Mouse (Mus musculus): Measurements from ENCODE around the gene Tceal5. TPM values are rescaled to one million over a fixed set of nuclear protein-coding genes. Genes with fewer than 3 reads are reported as not detected.

The Tceal5 gene
- polyA plus RNA-seq (2015; fragmentation: Nextera tagmentation; extraction: Ambion mirVana) = 2.8 and 3.2 TPM in 2 replicates

DNA sequence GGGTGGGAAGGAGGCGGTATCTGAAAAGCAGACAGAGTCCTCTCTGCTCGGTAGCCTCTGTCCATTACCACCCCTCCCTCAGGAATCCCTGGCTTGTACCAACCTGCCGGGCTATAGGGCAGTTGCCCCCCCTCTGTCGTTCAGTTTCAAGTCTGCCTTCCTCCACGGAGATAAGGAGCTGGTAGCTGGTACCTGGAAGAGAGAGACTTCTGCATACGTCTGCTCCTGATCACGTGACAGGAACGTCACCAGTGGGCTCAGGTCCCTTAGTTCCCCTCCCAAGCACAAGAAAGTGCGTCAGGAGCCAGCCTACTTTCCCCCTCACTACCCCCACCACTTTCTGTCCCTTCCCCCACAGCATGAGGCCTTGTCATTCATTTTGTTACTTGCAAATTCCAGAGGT is at the start of gene Tceal5:
Gene Tceal5 (minus strand): TSS at position 213 of the 403 bp plus-strand sequence.
- Histone ChIP-seq H3K4me1 (ENCODE audit: insufficient read depth, low read length) (no peaks in the 10 kb centered on the region), H3K27me3 (ENCODE audit: insufficient read depth, low read length) (peaks cover 9% of the 10 kb centered on the region), H3K4me3 (ENCODE audit: low read length) (peak within 1 kb of the TSS; percentile 42), H3K36me3 (ENCODE audit: insufficient read depth, low read length) (no peaks in the 10 kb centered on the region), H3K9ac (replicated peaks; ENCODE audit: low read length) (0 out of 2 replicates have a peak within 1 kb of the TSS, but pooled peaks have one; percentile 38), H3K4me2 (replicated peaks; ENCODE audit: low read depth, low read length) (peak within 1 kb of the TSS; percentile 56), H3K27ac (ENCODE audit: low read length) (no peak within 1 kb of the TSS), H3K9me3 (ENCODE audit: low read length) (no peaks in the 10 kb centered on the region)
- WGBS = 31% methylated on average over 9 of the region's 9 CpGs
- ATAC-seq (ENCODE audit: low FRiP score, low TSS enrichment) = peak; percentile 54; the same call in 1 of the 2 replicates

DNA sequence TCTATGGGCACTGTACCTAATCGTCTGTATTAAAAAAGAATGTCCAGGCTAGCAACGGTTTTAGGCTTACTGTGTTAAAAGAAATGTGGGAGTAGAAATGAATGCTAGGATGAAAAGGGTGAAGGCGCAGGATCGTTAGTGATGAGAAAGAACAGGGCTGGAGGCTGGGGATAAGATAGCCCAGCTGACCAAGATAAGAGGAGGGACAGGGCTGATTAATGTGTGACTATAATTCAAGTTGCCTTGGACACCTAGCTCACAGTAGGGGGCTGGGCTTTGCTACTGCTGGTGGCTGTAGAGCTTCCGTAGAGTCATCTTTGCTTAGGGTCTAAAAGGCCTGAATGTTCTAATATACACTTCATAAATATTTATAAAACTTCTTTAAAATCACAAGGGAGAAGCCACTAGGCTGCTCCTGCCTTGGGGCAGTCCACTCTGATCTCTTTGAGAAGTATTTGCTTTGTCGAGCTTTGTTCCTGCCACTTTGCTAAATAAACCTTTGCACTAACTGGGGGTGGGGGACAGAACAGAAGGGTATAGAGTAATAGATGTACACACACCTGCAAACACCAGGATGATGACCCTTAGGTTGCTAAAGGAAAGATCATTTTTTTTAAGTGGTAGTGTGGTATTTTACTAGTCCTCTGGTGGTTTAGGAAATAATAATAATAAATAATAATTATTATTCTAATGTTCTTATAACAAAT is 48.5 kb upstream of the Tceal5 start:
- Histone ChIP-seq H3K27ac (ENCODE audit: low read length) (no peak overlapping the region), H3K9me3 (ENCODE audit: low read length) (no peaks in the 10 kb centered on the region), H3K4me2 (replicated peaks; ENCODE audit: low read depth, low read length) (no peak overlapping the region), H3K27me3 (ENCODE audit: insufficient read depth, low read length) (peaks cover 5% of the 10 kb centered on the region; the same call in 1 of the 2 replicates), H3K36me3 (ENCODE audit: insufficient read depth, low read length) (peaks cover 6% of the 10 kb centered on the region; the same call in 1 of the 2 replicates), H3K9ac (replicated peaks; ENCODE audit: low read length) (no peak overlapping the region), H3K4me1 (ENCODE audit: insufficient read depth, low read length) (no peaks in the 10 kb centered on the region), H3K4me3 (ENCODE audit: low read length) (no peak overlapping the region)
- no peak for ATAC-seq (ENCODE audit: low FRiP score, low TSS enrichment)
- WGBS = 60% methylated on average over 6 of the region's 6 CpGs

DNA sequence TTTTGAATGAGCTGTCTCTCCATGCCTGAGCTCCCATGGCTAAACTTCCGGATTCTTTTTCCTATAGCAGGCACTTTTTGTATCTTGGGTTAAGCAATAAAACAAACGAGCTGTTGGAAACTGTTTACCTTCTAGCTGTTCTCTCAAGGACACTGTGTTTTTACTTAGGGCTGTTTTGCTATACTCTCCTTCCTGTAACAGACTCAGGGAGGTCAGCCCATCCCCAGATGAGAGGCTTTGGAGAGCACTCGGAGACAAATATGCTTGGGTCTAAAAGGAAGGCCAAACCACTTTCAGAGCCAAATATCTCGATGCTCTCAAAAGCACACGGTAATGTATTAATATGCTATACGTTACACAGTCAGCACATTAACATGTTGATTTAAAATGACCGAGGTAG is 46.0 kb upstream of the Tceal5 start:
- WGBS = 66% methylated on average over 7 of the region's 7 CpGs
- Histone ChIP-seq H3K27me3 (ENCODE audit: insufficient read depth, low read length) (peaks cover 5% of the 10 kb centered on the region; the same call in 1 of the 2 replicates), H3K36me3 (ENCODE audit: insufficient read depth, low read length) (peaks cover 7% of the 10 kb centered on the region; the same call in 1 of the 2 replicates), H3K27ac (ENCODE audit: low read length) (no peak overlapping the region), H3K4me3 (ENCODE audit: low read length) (no peak overlapping the region), H3K9me3 (ENCODE audit: low read length) (no peaks in the 10 kb centered on the region), H3K4me1 (ENCODE audit: insufficient read depth, low read length) (no peaks in the 10 kb centered on the region), H3K9ac (replicated peaks; ENCODE audit: low read length) (no peak overlapping the region), H3K4me2 (replicated peaks; ENCODE audit: low read depth, low read length) (no peak overlapping the region)
- ATAC-seq (ENCODE audit: low FRiP score, low TSS enrichment) = no peak

DNA sequence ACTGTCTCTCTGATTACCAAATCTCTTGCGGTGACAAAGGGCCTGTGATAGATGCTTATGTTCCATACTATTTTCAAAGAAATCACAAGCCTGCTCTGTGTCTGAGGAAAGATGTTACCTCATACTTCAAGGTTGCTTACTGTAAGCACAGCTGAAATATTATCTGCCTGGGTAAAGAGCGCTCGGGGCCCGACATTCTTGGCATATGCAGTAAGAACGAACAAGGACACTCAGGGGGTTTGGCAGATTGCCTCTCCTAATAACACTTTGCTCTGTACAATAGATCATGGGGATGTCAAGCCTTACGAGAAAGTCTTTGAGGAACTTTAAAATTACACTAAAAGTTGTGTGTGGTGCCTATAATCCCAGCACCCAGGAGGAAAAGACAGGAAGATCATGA is 45.1 kb upstream of the Tceal5 start:
- no peak overlapping the region for H3K4me3 ChIP-seq (ENCODE audit: low read length)
- peaks cover 7% of the 10 kb centered on the region; the same call in 1 of the 2 replicates for H3K36me3 ChIP-seq (ENCODE audit: insufficient read depth, low read length)
- H3K4me1 ChIP-seq (ENCODE audit: insufficient read depth, low read length) = no peaks in the 10 kb centered on the region
- WGBS = 67% methylated on average over 6 of the region's 6 CpGs
- no peaks in the 10 kb centered on the region for H3K9me3 ChIP-seq (ENCODE audit: low read length)
- no peak overlapping the region for H3K27ac ChIP-seq (ENCODE audit: low read length)
- no peak for ATAC-seq (ENCODE audit: low FRiP score, low TSS enrichment)
- no peak overlapping the region for H3K9ac ChIP-seq (replicated peaks; ENCODE audit: low read length)
- peaks cover 3% of the 10 kb centered on the region; the same call in 1 of the 2 replicates for H3K27me3 ChIP-seq (ENCODE audit: insufficient read depth, low read length)
- H3K4me2 ChIP-seq (replicated peaks; ENCODE audit: low read depth, low read length) = no peak overlapping the region

DNA sequence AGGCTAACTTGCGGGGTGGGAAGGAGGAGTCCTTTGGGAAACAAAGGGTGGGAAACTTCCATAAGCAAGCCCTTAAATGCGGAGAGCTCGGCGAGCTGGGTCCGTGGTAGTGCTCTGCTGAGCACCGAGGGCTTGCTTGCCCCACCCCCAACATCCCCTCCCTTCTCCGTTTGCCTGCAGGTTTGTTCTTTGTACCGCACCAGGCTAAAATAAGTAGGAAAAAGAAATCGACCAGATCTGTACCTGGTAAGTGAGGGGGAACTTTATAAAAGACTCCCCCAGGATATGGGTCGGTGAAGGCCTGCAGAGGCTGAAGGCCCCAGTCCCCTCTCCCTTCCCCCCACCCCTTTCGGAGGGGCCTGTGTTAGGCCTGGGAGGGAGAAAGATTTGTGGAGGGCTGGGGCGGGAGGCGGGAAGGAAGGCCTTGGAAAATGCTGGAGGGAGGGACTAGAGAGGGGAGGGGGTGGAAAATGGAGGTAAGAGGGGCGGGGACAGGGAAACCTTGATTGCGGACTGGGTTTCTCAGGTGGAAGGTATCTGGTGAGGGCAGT is 41.9 kb upstream of the Tceal5 start:
- H3K9me3 ChIP-seq (ENCODE audit: low read length) = no peaks in the 10 kb centered on the region
- H3K27ac ChIP-seq (ENCODE audit: low read length) = peak overlapping the region; percentile 85
- H3K4me3 ChIP-seq (ENCODE audit: low read length) = peak overlapping the region; percentile 67
- H3K4me2 ChIP-seq (replicated peaks; ENCODE audit: low read depth, low read length) = peak overlapping the region; percentile 47
- no peaks in the 10 kb centered on the region for H3K4me1 ChIP-seq (ENCODE audit: insufficient read depth, low read length)
- peak overlapping the region; percentile 84 for H3K9ac ChIP-seq (replicated peaks; ENCODE audit: low read length)
- peaks cover 5% of the 10 kb centered on the region; the same call in 1 of the 2 replicates for H3K27me3 ChIP-seq (ENCODE audit: insufficient read depth, low read length)
- ATAC-seq (ENCODE audit: low FRiP score, low TSS enrichment) = peak; percentile 87
- peaks cover 7% of the 10 kb centered on the region; the same call in 1 of the 2 replicates for H3K36me3 ChIP-seq (ENCODE audit: insufficient read depth, low read length)
- 25% methylated on average over 14 of the region's 15 CpGs for WGBS

DNA sequence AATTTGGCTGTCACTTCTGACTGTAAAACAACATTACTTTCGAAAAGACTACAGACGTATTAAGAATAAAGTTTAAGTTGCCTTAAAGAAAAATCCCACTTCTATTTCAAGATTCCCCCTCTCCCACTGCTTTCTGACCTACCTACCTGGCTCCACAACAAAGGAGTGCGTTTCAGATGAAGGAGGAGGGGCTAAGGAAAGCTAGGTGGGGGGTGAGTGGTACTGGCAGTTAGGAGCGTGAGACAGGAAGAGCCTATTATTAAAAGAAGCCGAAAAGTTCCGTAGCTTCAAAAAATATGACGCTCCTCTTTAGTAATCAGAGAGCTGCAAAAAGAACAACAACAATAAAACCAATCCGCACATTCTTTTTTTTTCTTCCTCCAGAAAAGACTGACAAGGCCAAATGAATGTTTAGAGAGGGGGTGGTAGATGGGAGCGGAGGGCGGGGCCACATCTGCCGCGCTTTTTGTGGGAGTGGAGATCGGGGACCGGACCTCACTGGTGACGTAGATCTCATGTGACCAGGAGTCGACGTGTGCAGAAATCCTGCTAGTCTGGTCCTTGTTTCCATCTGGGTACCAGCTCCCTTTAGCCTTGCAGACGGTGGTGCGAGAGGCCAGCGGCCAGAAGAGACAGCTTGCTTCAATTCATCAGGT is 41.0 kb upstream of the Tceal5 start, which contains the start of gene Tceal9:
Gene Tceal9 (plus strand): TSS at position 506 of the 656 bp plus-strand sequence.
- peak; percentile 95 for ATAC-seq (ENCODE audit: low FRiP score, low TSS enrichment)
- H3K36me3 ChIP-seq (ENCODE audit: insufficient read depth, low read length) = peaks cover 7% of the 10 kb centered on the region; the same call in 1 of the 2 replicates

DNA sequence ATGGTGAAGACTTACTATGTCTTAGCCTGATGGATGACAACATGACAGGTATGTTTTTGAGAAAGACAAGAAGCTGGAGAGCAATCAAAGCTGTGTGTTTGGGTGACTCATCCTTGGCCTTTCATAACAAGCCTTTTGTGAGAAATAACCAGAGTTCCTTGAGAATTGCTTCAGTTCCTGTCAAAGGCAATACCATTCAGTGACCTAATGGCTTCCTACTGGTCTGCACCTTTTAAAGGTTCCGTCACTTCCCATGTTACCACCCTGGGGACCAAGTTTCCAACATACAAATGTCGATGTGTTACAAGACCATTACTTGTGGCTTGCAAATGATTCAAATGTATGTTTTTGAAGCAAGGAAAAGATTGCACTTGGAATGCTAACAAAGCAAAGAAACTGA is 39.5 kb upstream of the Tceal5 start:
- no peaks in the 10 kb centered on the region for H3K9me3 ChIP-seq (ENCODE audit: low read length)
- no peak overlapping the region for H3K4me3 ChIP-seq (ENCODE audit: low read length)
- 0 out of 2 replicates have a peak, but pooled peaks cover 2% of the 10 kb centered on the region for H3K27me3 ChIP-seq (ENCODE audit: insufficient read depth, low read length)
- no peaks in the 10 kb centered on the region for H3K4me1 ChIP-seq (ENCODE audit: insufficient read depth, low read length)
- no peak for ATAC-seq (ENCODE audit: low FRiP score, low TSS enrichment)
- 84% methylated on average over 2 of the region's 2 CpGs for WGBS
- H3K27ac ChIP-seq (ENCODE audit: low read length) = no peak overlapping the region
- H3K36me3 ChIP-seq (ENCODE audit: insufficient read depth, low read length) = peaks cover 7% of the 10 kb centered on the region; the same call in 1 of the 2 replicates
- H3K9ac ChIP-seq (replicated peaks; ENCODE audit: low read length) = no peak overlapping the region
- no peak overlapping the region for H3K4me2 ChIP-seq (replicated peaks; ENCODE audit: low read depth, low read length)

More for the DNA sequence above, 41.0 kb upstream of the Tceal5 start, which contains the start of gene Tceal9:
- WGBS = 17% methylated on average over 20 of the region's 20 CpGs
- Histone ChIP-seq H3K27me3 (ENCODE audit: insufficient read depth, low read length) (peaks cover 5% of the 10 kb centered on the region; the same call in 1 of the 2 replicates), H3K9ac (replicated peaks; ENCODE audit: low read length) (peak within 1 kb of the TSS; percentile 84), H3K4me2 (replicated peaks; ENCODE audit: low read depth, low read length) (peak within 1 kb of the TSS; percentile 47), H3K4me3 (ENCODE audit: low read length) (peak within 1 kb of the TSS; percentile 67), H3K27ac (ENCODE audit: low read length) (peak within 1 kb of the TSS; percentile 85), H3K9me3 (ENCODE audit: low read length) (no peaks in the 10 kb centered on the region), H3K4me1 (ENCODE audit: insufficient read depth, low read length) (no peaks in the 10 kb centered on the region)

DNA sequence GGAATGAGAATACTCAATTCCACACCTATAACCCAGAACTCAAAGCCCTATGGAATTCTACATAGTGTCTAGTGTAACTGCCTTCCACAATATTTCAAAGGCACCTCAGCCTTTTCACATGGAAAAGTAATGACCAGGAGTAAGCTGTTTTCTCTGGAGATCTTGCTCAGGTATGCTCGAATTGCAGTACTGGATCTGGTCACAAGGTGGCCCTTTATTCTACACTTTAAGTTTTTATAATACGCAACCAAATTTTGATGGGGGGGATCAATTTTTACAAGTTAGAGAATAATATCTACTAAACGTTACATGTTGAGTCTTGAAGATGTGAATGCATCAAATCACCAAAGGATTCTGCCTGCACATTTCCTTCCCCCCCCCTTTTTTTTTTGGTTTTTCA is 34.4 kb upstream of the Tceal5 start:
- Histone ChIP-seq H3K9me3 (ENCODE audit: low read length) (no peaks in the 10 kb centered on the region), H3K9ac (replicated peaks; ENCODE audit: low read length) (no peak overlapping the region), H3K4me3 (ENCODE audit: low read length) (no peak overlapping the region), H3K4me1 (ENCODE audit: insufficient read depth, low read length) (no peaks in the 10 kb centered on the region), H3K4me2 (replicated peaks; ENCODE audit: low read depth, low read length) (no peak overlapping the region), H3K27me3 (ENCODE audit: insufficient read depth, low read length) (peaks cover 2% of the 10 kb centered on the region; the same call in 1 of the 2 replicates), H3K36me3 (ENCODE audit: insufficient read depth, low read length) (no peaks in the 10 kb centered on the region), H3K27ac (ENCODE audit: low read length) (no peak overlapping the region)
- ATAC-seq (ENCODE audit: low FRiP score, low TSS enrichment) = no peak
- WGBS = 56% methylated on average over 3 of the region's 3 CpGs

DNA sequence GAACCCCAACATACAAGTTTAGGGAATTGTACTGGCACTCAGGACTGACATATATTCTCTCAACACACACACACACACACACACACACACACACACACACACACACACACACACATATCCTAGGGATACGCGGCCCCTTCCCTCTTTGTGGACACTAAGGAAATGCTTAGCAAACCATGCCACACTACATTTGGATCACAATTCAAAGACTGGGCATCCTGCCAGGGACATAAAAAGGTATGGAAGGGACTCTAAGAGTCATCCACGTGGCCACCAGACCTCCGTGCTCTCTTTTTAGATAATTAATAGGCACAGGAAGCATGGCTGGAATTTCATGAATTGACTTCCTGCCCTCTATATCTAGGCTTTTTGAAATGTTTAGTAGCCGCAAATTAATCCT is 24.1 kb upstream of the Tceal5 start:
- Histone ChIP-seq H3K4me1 (ENCODE audit: insufficient read depth, low read length) (no peaks in the 10 kb centered on the region), H3K9ac (replicated peaks; ENCODE audit: low read length) (no peak overlapping the region), H3K9me3 (ENCODE audit: low read length) (no peaks in the 10 kb centered on the region), H3K4me3 (ENCODE audit: low read length) (no peak overlapping the region), H3K27me3 (ENCODE audit: insufficient read depth, low read length) (peaks cover 10% of the 10 kb centered on the region), H3K4me2 (replicated peaks; ENCODE audit: low read depth, low read length) (no peak overlapping the region), H3K27ac (ENCODE audit: low read length) (no peak overlapping the region), H3K36me3 (ENCODE audit: insufficient read depth, low read length) (no peaks in the 10 kb centered on the region)
- WGBS = 57% methylated on average over 5 of the region's 5 CpGs
- 0 out of 2 replicates have a peak, but pooled peaks have one; percentile 39 for ATAC-seq (ENCODE audit: low FRiP score, low TSS enrichment)
